In the genomic region with DNA sequence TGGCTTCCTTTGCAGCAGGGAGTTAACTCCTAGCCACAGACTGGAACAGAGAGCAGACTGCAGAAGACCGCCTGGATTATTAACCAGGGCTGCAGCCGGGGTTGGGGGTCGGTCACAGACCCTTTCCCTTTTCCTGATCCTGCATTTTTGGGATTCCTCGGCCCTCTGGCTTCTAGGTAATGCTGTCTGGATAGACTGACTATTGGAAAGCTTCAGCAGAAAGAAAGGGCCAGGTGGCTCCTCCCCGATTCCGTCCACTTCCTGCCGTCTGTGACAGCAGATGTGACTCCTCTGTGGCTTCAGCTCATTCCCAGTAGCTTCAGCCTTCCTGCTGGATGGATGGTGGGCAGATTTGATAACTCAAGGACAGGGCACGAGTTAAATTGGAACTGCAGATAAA, we compare ENCODE assay signal across 17 mouse cellular contexts. TPM values are rescaled to one million over a fixed set of nuclear protein-coding genes. Genes with fewer than 3 reads are reported as not detected.
DNase-seq lines count a peak whose midpoint lies in the region; ATAC-seq and TF ChIP-seq lines count a peak whose summit lies in the region.
"Had no signal": no experiment of that assay in that cellular context is flagged by ENCODE, and none has a peak within 500 bp of the region (broad histone marks: within the 10 kb centered on the region; RNA-seq: fewer than 3 reads in every experiment).

No protein-coding gene starts in this region.

- no peak overlapping the region for H3K9ac ChIP-seq in heart, embryonic 11.5 days (ENCODE audit: low read depth, low read length)
- H3K9ac ChIP-seq in midbrain, embryonic 11.5 days (ENCODE audit: low read length): no peak overlapping the region
- H3K9ac ChIP-seq in midbrain, postnatal 0 days (replicated peaks; ENCODE audit: low read length, poor library complexity, severe bottlenecking): no peak overlapping the region
- H3K9ac ChIP-seq in ES-E14 (ENCODE audit: insufficient read depth, low read depth, low read length, poor library complexity, severe bottlenecking): no peak overlapping the region
- H3K9ac ChIP-seq in embryonic facial prominence, embryonic 11.5 days (replicated peaks; ENCODE audit: low read length): no peak overlapping the region

- peak overlapping the region; percentile 3; the same call in 1 of the 2 replicates for H3K27ac ChIP-seq in heart, embryonic 10.5 days
- H3K27ac ChIP-seq in heart, embryonic 11.5 days (ENCODE audit: low read depth, low read length): no peak overlapping the region
- 0 out of 2 replicates have a peak overlapping the region, but pooled peaks have one; percentile 31 for H3K27ac ChIP-seq in midbrain, embryonic 11.5 days (ENCODE audit: low read depth, low read length)
- H3K27ac ChIP-seq in midbrain, postnatal 0 days (ENCODE audit: low read depth, low read length): no peak overlapping the region
- peak overlapping the region; percentile 71 for H3K27ac ChIP-seq in ES-E14 (ENCODE audit: insufficient read depth, low read depth, low read length, poor library complexity, severe bottlenecking)
- no peak overlapping the region for H3K27ac ChIP-seq in embryonic facial prominence, embryonic 11.5 days (replicated peaks; ENCODE audit: low read depth, low read length)
- H3K27ac ChIP-seq: gastrocnemius, adult 2 months had no signal

- DNase-seq in heart, embryonic 10.5 days (ENCODE audit: low spot score): no peak
- DNase-seq in midbrain, embryonic 11.5 days (ENCODE audit: low spot score, missing footprints): peak; percentile 89
- no peak for DNase-seq in midbrain, postnatal 0 days (ENCODE audit: low spot score)
- DNase-seq in ES-E14 (ENCODE audit: low read depth, low spot score): no peak
- peak; percentile 30 for DNase-seq in embryonic facial prominence, embryonic 11.5 days (ENCODE audit: low spot score)
- DNase-seq in spleen, adult 18-20 months: no peak
- DNase-seq in urinary bladder, postnatal 4 days (ENCODE audit: low spot score in 2 of 2): no peak
- DNase-seq: B cell, adult 2 months; cerebellum, adult 18-20 months; gastrocnemius, adult 2 months; heart, adult 18-20 months; heart, postnatal 14 days; kidney, adult 11 months; lung, postnatal 10 days; right cerebral cortex, postnatal 25 days had no signal

- WGBS in heart, embryonic 10.5 days: 25% methylated on average over 8 of the region's 8 CpGs
- 29% methylated on average over 8 of the region's 8 CpGs for WGBS in heart, embryonic 11.5 days (ENCODE audit: insufficient replicate concordance)
- WGBS in midbrain, embryonic 11.5 days: 13% methylated on average over 8 of the region's 8 CpGs
- WGBS in midbrain, postnatal 0 days: 24% methylated on average over 8 of the region's 8 CpGs
- 17% methylated on average over 8 of the region's 8 CpGs for WGBS in embryonic facial prominence, embryonic 11.5 days

- in situ Hi-C loops in ES-E14 (cut with MboI; ENCODE audit: low sequenced_read_pairs in 2 of 2, unreplicated experiment in 2 of 2): no loop called here

- H3K4me1 ChIP-seq in heart, embryonic 10.5 days: peaks cover 19% of the 10 kb centered on the region
- no peaks in the 10 kb centered on the region for H3K4me1 ChIP-seq in heart, embryonic 11.5 days (ENCODE audit: control insufficient read depth, insufficient read depth, low read length)
- peaks cover 16% of the 10 kb centered on the region for H3K4me1 ChIP-seq in midbrain, embryonic 11.5 days (ENCODE audit: control insufficient read depth, insufficient read depth, low read length)
- no peaks in the 10 kb centered on the region; the same call in 1 of the 2 replicates for H3K4me1 ChIP-seq in midbrain, postnatal 0 days (ENCODE audit: insufficient read depth, low read length)
- peaks cover 5 to 20% of the 10 kb centered on the region in 2 experiments for H3K4me1 ChIP-seq in ES-E14 (ENCODE audit: control insufficient read depth in 2 of 2, insufficient read depth in 2 of 2, low read length in 2 of 2, poor library complexity in 1 of 2)
- H3K4me1 ChIP-seq in embryonic facial prominence, embryonic 11.5 days (ENCODE audit: control insufficient read depth, insufficient read depth, low read length): peaks cover 5% of the 10 kb centered on the region; the same call in 1 of the 2 replicates

- TF ChIP-seq CTCF in midbrain, postnatal 0 days (IDR thresholded peaks at IDR 0.05): no peak

- H3K4me2 ChIP-seq in heart, embryonic 11.5 days: no peak overlapping the region
- no peak overlapping the region for H3K4me2 ChIP-seq in midbrain, embryonic 11.5 days
- no peak overlapping the region for H3K4me2 ChIP-seq in midbrain, postnatal 0 days (ENCODE audit: low read depth, low read length, poor library complexity, severe bottlenecking)
- no peak overlapping the region for H3K4me2 ChIP-seq in embryonic facial prominence, embryonic 11.5 days (ENCODE audit: low read depth, low read length)

- no peak for ATAC-seq in heart, embryonic 11.5 days (replicated peaks; ENCODE audit: insufficient number of reproducible peaks, low FRiP score, low TSS enrichment)
- ATAC-seq in midbrain, embryonic 11.5 days (ENCODE audit: low FRiP score): no peak
- ATAC-seq in midbrain, postnatal 0 days (ENCODE audit: low FRiP score): no peak
- 0 out of 2 replicates have a peak, but pooled peaks have one; percentile 5 for ATAC-seq in embryonic facial prominence, embryonic 11.5 days (replicated peaks; ENCODE audit: insufficient number of reproducible peaks, low FRiP score, low TSS enrichment, low read depth)

- no peaks in the 10 kb centered on the region for H3K27me3 ChIP-seq in heart, embryonic 10.5 days (ENCODE audit: insufficient read depth, poor library complexity, severe bottlenecking)
- no peaks in the 10 kb centered on the region for H3K27me3 ChIP-seq in heart, embryonic 11.5 days (ENCODE audit: control insufficient read depth, insufficient read depth, low read length)
- H3K27me3 ChIP-seq in midbrain, embryonic 11.5 days (ENCODE audit: control insufficient read depth, insufficient read depth, low read length): no peaks in the 10 kb centered on the region
- no peaks in the 10 kb centered on the region for H3K27me3 ChIP-seq in midbrain, postnatal 0 days (ENCODE audit: insufficient read depth, low read length)
- H3K27me3 ChIP-seq in embryonic facial prominence, embryonic 11.5 days (ENCODE audit: control insufficient read depth, insufficient read depth, low read length): no peaks in the 10 kb centered on the region

- H3K9me3 ChIP-seq in heart, embryonic 10.5 days: no peaks in the 10 kb centered on the region
- no peaks in the 10 kb centered on the region for H3K9me3 ChIP-seq in heart, embryonic 11.5 days (replicated peaks; ENCODE audit: control insufficient read depth, low read length)
- no peaks in the 10 kb centered on the region for H3K9me3 ChIP-seq in midbrain, embryonic 11.5 days (ENCODE audit: control insufficient read depth, low read length)
- no peaks in the 10 kb centered on the region for H3K9me3 ChIP-seq in midbrain, postnatal 0 days (ENCODE audit: low read length)
- no peaks in the 10 kb centered on the region for H3K9me3 ChIP-seq in ES-E14 (ENCODE audit: control insufficient read depth, insufficient read depth, low read depth, low read length)
- H3K9me3 ChIP-seq in embryonic facial prominence, embryonic 11.5 days (replicated peaks; ENCODE audit: control insufficient read depth, low read length): no peaks in the 10 kb centered on the region

- no peaks in the 10 kb centered on the region for H3K36me3 ChIP-seq in heart, embryonic 10.5 days
- H3K36me3 ChIP-seq in heart, embryonic 11.5 days (ENCODE audit: control insufficient read depth, insufficient read depth, low read length): no peaks in the 10 kb centered on the region
- no peaks in the 10 kb centered on the region for H3K36me3 ChIP-seq in midbrain, embryonic 11.5 days (ENCODE audit: control insufficient read depth, insufficient read depth, low read length)
- no peaks in the 10 kb centered on the region for H3K36me3 ChIP-seq in midbrain, postnatal 0 days (ENCODE audit: insufficient read depth, low read length)
- no peaks in the 10 kb centered on the region for H3K36me3 ChIP-seq in ES-E14 (ENCODE audit: control insufficient read depth, insufficient read depth, low read length, poor library complexity, severe bottlenecking)
- no peaks in the 10 kb centered on the region for H3K36me3 ChIP-seq in embryonic facial prominence, embryonic 11.5 days (replicated peaks; ENCODE audit: control insufficient read depth, insufficient read depth, low read depth, low read length)

- no peak overlapping the region for H3K4me3 ChIP-seq in heart, embryonic 10.5 days
- H3K4me3 ChIP-seq in heart, embryonic 11.5 days (ENCODE audit: low read depth, low read length): no peak overlapping the region
- H3K4me3 ChIP-seq in midbrain, embryonic 11.5 days (ENCODE audit: low read depth, low read length): no peak overlapping the region
- no peak overlapping the region for H3K4me3 ChIP-seq in midbrain, postnatal 0 days (ENCODE audit: low read depth, low read length)
- 0 out of 4 replicates have a peak overlapping the region, but pooled peaks of 1 of the 2 experiments have one; percentile 1 for H3K4me3 ChIP-seq in ES-E14 (ENCODE audit: insufficient read depth in 1 of 2, low read depth in 1 of 2, low read length in 2 of 2, poor library complexity in 1 of 2, severe bottlenecking in 1 of 2)
- H3K4me3 ChIP-seq in embryonic facial prominence, embryonic 11.5 days (ENCODE audit: low read depth, low read length): no peak overlapping the region
- H3K4me3 ChIP-seq: gastrocnemius, adult 2 months had no signal

TF ChIP-seq in ES-E14, 5 proteins besides CTCF, POLR2A, EP300 and RAD21:
- peak; percentile 8; the same call in 1 of the 2 replicates for TF ChIP-seq MAFK (IDR thresholded peaks at IDR 0.05; ENCODE audit: insufficient read depth, low read depth, low read length)
- no peak for TF ChIP-seq ZC3H11A (IDR thresholded peaks at IDR 0.05; ENCODE audit: borderline replicate concordance, low read depth, low read length)
- no peak for TF ChIP-seq HCFC1 (IDR thresholded peaks at IDR 0.05; ENCODE audit: borderline replicate concordance, insufficient read depth, low read length)
- 0 out of 2 replicates have a peak, but pooled peaks have one; percentile 5 for TF ChIP-seq CHD2 (IDR thresholded peaks at IDR 0.05; ENCODE audit: low read depth, low read length)

RNA-seq across cellular contexts. Expression of gene Igfbp2, which starts 19.3 kb away (rescaled TPM):
- 137 and 226 TPM in 2 replicates for polyA plus RNA-seq in heart, embryonic 10.5 days (2016; fragmentation: Nextera tagmentation; extraction: Ambion mirVana)
- 87.8 and 88.7 TPM in 2 replicates for polyA plus RNA-seq in heart, embryonic 11.5 days (2014; fragmentation: Nextera tagmentation; extraction: Ambion mirVana)
- polyA plus RNA-seq in midbrain, embryonic 11.5 days (2014; fragmentation: Nextera tagmentation; extraction: Ambion mirVana): 468 and 548 TPM in 2 replicates
- 432 and 450 TPM in 2 replicates for total RNA-seq in midbrain, postnatal 0 days (2014; rRNA removed)
- polyA plus RNA-seq in midbrain, postnatal 0 days (2015; fragmentation: Nextera tagmentation; extraction: Ambion mirVana): 272 and 323 TPM in 2 replicates
- total RNA-seq in ES-E14 (2012; rRNA removed): 1,066 and 2,076 TPM in 2 replicates
- polyA plus RNA-seq in embryonic facial prominence, embryonic 11.5 days (2014; fragmentation: Nextera tagmentation; extraction: Ambion mirVana): 368 and 450 TPM in 2 replicates
- total RNA-seq: gastrocnemius, adult 2 months; megakaryocyte-erythroid progenitor cell, adult 5-6 weeks had no signal

Comparison
In these comparisons a context has a peak if more than half of its experiments do, and no peak if none do; other contexts are left out.
1. DNase-seq: peak in midbrain, embryonic 11.5 days (single experiment) and embryonic facial prominence, embryonic 11.5 days (single experiment); none in heart, embryonic 10.5 days (single experiment), midbrain, postnatal 0 days (single experiment), ES-E14 (single experiment), spleen, adult 18-20 months (0 of 2) and urinary bladder, postnatal 4 days (0 of 2).
2. H3K27ac ChIP-seq: peak in heart, embryonic 10.5 days (single experiment), midbrain, embryonic 11.5 days (single experiment) and ES-E14 (single experiment); none in heart, embryonic 11.5 days (single experiment), midbrain, postnatal 0 days (single experiment) and embryonic facial prominence, embryonic 11.5 days (single experiment).